Mouse (Mus musculus) MEL (cell line): ENCODE results near the gene Sv2c. TPM values are rescaled to one million over a fixed set of nuclear protein-coding genes. Genes with fewer than 3 reads are reported as not detected.

Experiments
- DNase-seq: peaks from one replicate; pipeline ENCODE4 v3.0.0; 2011; ENCODE audit warnings: low read depth, low spot score
- H3K27ac ChIP-seq: 2 replicates; pipeline ENCODE4 v1.5.1; 2012; ENCODE audit warnings: low read depth, mild to moderate bottlenecking, control low read depth, low read length, moderate library complexity; ENCODE audit not compliant: control insufficient read depth
- H3K27me3 ChIP-seq, 2 experiments: fragments of 150-350 bp in 1 of 2; sonication (generic) in 1 of 2; 2 replicates each; pipeline ENCODE4 v1.6.1; 2012; ENCODE audit warnings: low read length in 2 of 2, mild to moderate bottlenecking in 2 of 2, improper control_type of control experiment in 1 of 2, moderate library complexity in 1 of 2; ENCODE audit not compliant: insufficient read depth in 2 of 2, control insufficient read depth in 1 of 2
- H3K36me3 ChIP-seq, 2 experiments: 2 replicates each; pipeline ENCODE4 v1.6.1; 2012 to 2014; ENCODE audit warnings: low read length in 2 of 2, improper control_type of control experiment in 1 of 2, inconsistent platforms in 1 of 2, mild to moderate bottlenecking in 1 of 2; ENCODE audit not compliant: insufficient read depth in 2 of 2, control insufficient read depth in 1 of 2
- H3K4me1 ChIP-seq, 2 experiments: fragments of 150-350 bp in 1 of 2; sonication (generic) in 1 of 2; 2 replicates each; pipeline ENCODE4 v1.6.1; 2012; ENCODE audit warnings: low read length in 2 of 2, improper control_type of control experiment in 1 of 2, mild to moderate bottlenecking in 1 of 2; ENCODE audit not compliant: insufficient read depth in 2 of 2, control insufficient read depth in 1 of 2
- H3K4me3 ChIP-seq, 2 experiments: fragments of 150-350 bp in 1 of 2; sonication (generic) in 1 of 2; 2 replicates each; pipeline ENCODE4 v1.5.1; 2012; ENCODE audit warnings: low read depth in 2 of 2, low read length in 2 of 2, mild to moderate bottlenecking in 2 of 2, moderate library complexity in 2 of 2, control low read depth in 1 of 2, improper control_type of control experiment in 1 of 2; ENCODE audit not compliant: control insufficient read depth in 1 of 2, insufficient read depth in 1 of 2
- H3K79me2 ChIP-seq: 2 replicates; pipeline ENCODE4 v1.6.1; 2012; ENCODE audit warnings: mild to moderate bottlenecking, low read length, moderate library complexity; ENCODE audit not compliant: control insufficient read depth, poor library complexity, insufficient read depth
- H3K9ac ChIP-seq: 2 replicates; pipeline ENCODE4 v1.6.1; 2012; ENCODE audit warnings: low read depth, mild to moderate bottlenecking, control low read depth, low read length, moderate library complexity; ENCODE audit not compliant: control insufficient read depth, poor library complexity, severe bottlenecking
- H3K9me3 ChIP-seq: fragments of 150-350 bp; sonication (generic); replicated peaks from 2 replicates; pipeline ENCODE4 v1.6.1; 2012; ENCODE audit warnings: mild to moderate bottlenecking, low read length, improper control_type of control experiment, moderate library complexity; ENCODE audit not compliant: insufficient read depth
- BHLHE40 ChIP-seq: IDR thresholded peaks from 2 replicates; pipeline ENCODE4 v1.6.1; 2012; ENCODE audit warnings: low read depth, mild to moderate bottlenecking, inconsistent platforms, low read length, improper control_type of control experiment, borderline replicate concordance
- CHD1 ChIP-seq: IDR thresholded peaks from 2 replicates; pipeline ENCODE4 v1.6.1; 2012; ENCODE audit warnings: low read depth, mild to moderate bottlenecking, inconsistent platforms, low read length, improper control_type of control experiment
- CTCF ChIP-seq, 3 experiments: IDR thresholded peaks in 2 of 3; conservative IDR thresholded peaks in 1 of 3; 2 replicates each; pipeline ENCODE4 v1.5.1; 2011 to 2012; ENCODE audit warnings: low read length in 3 of 3, low read depth in 2 of 3, mild to moderate bottlenecking in 2 of 3, improper control_type of control experiment in 1 of 3, inconsistent platforms in 1 of 3, mixed read lengths in 1 of 3, moderate library complexity in 1 of 3; ENCODE audit not compliant: control insufficient read depth in 1 of 3, insufficient read depth in 1 of 3, poor library complexity in 1 of 3, severe bottlenecking in 1 of 3
- E2F4 ChIP-seq: IDR thresholded peaks from 2 replicates; pipeline ENCODE4 v1.6.1; 2011; ENCODE audit warnings: low read depth, low read length, improper control_type of control experiment, borderline replicate concordance
- EP300 ChIP-seq, 2 experiments: IDR thresholded peaks; 2 replicates each; pipeline ENCODE4 v1.6.1; 2011; ENCODE audit warnings: improper control_type of control experiment in 2 of 2, low read length in 2 of 2, low read depth in 1 of 2, mild to moderate bottlenecking in 1 of 2
- ETS1 ChIP-seq: IDR thresholded peaks from 2 replicates; pipeline ENCODE4 v1.6.1; 2012; ENCODE audit warnings: low read depth, mild to moderate bottlenecking, inconsistent platforms, low read length, improper control_type of control experiment, moderate library complexity
- JUND ChIP-seq: IDR thresholded peaks from 2 replicates; pipeline ENCODE4 v1.6.1; 2011; ENCODE audit warnings: low read depth, mild to moderate bottlenecking, improper control_type of control experiment, low read length
- KAT2A ChIP-seq: conservative IDR thresholded peaks from 2 replicates; pipeline ENCODE4 v1.6.1; 2012; ENCODE audit warnings: low read depth, low read length, improper control_type of control experiment, inconsistent platforms
- MAFK ChIP-seq: IDR thresholded peaks from 2 replicates; pipeline ENCODE4 v1.6.1; 2011; ENCODE audit warnings: low read depth, mild to moderate bottlenecking, low read length, improper control_type of control experiment, borderline replicate concordance
- MAX ChIP-seq: IDR thresholded peaks from 2 replicates; pipeline ENCODE4 v1.6.1; 2011; ENCODE audit warnings: low read length, improper control_type of control experiment
- MAZ ChIP-seq: IDR thresholded peaks from 2 replicates; pipeline ENCODE4 v1.6.1; 2012; ENCODE audit warnings: low read depth, mild to moderate bottlenecking, inconsistent platforms, low read length, improper control_type of control experiment
- MEF2A ChIP-seq: IDR thresholded peaks from 2 replicates; pipeline ENCODE4 v1.6.1; 2014; ENCODE audit warnings: low read depth, mild to moderate bottlenecking, inconsistent platforms, low read length, improper control_type of control experiment; ENCODE audit not compliant: poor library complexity, insufficient replicate concordance, severe bottlenecking; ENCODE audit errors: extremely low read depth
- MXI1 ChIP-seq: IDR thresholded peaks from 2 replicates; pipeline ENCODE4 v1.6.1; 2011; ENCODE audit warnings: mild to moderate bottlenecking, low read depth, low read length, improper control_type of control experiment
- MYB ChIP-seq: IDR thresholded peaks from 2 replicates; pipeline ENCODE4 v1.6.1; 2011; ENCODE audit warnings: mild to moderate bottlenecking, low read depth, low read length, improper control_type of control experiment
- NELFE ChIP-seq: IDR thresholded peaks from 2 replicates; pipeline ENCODE4 v1.6.1; 2011; ENCODE audit warnings: low read depth, low read length, improper control_type of control experiment
- POLR2A ChIP-seq, 2 experiments: IDR thresholded peaks; 2 replicates each; pipeline ENCODE4 v1.6.1; 2011 to 2012; ENCODE audit warnings: low read length in 2 of 2, mild to moderate bottlenecking in 2 of 2, control low read depth in 1 of 2, improper control_type of control experiment in 1 of 2, low read depth in 1 of 2, moderate library complexity in 1 of 2; ENCODE audit not compliant: control insufficient read depth in 1 of 2, insufficient read depth in 1 of 2, poor library complexity in 1 of 2
- POLR2AphosphoS5 ChIP-seq: IDR thresholded peaks from 2 replicates; pipeline ENCODE4 v1.6.1; 2012; ENCODE audit warnings: low read depth, borderline replicate concordance, mild to moderate bottlenecking, inconsistent platforms, low read length, moderate library complexity, mixed read lengths
- RAD21 ChIP-seq: IDR thresholded peaks from 2 replicates; pipeline ENCODE4 v1.6.1; 2011; ENCODE audit warnings: mild to moderate bottlenecking, low read depth, low read length, improper control_type of control experiment
- RCOR1 ChIP-seq: IDR thresholded peaks from 2 replicates; pipeline ENCODE4 v1.6.1; 2012; ENCODE audit warnings: low read depth, mild to moderate bottlenecking, inconsistent platforms, low read length, improper control_type of control experiment
- SIN3A ChIP-seq: IDR thresholded peaks from 2 replicates; pipeline ENCODE4 v1.6.1; 2012; ENCODE audit warnings: low read length, improper control_type of control experiment, inconsistent platforms
- TAL1 ChIP-seq: IDR thresholded peaks from 2 replicates; pipeline ENCODE4 v1.6.1; 2012; ENCODE audit warnings: mild to moderate bottlenecking, inconsistent platforms, low read length, moderate library complexity, mixed read lengths
- TBP ChIP-seq: IDR thresholded peaks from 2 replicates; pipeline ENCODE4 v1.8.0; 2011; ENCODE audit warnings: low read depth, low read length, improper control_type of control experiment
- UBTF ChIP-seq: IDR thresholded peaks from 2 replicates; pipeline ENCODE4 v1.6.1; 2012; ENCODE audit warnings: low read depth, mild to moderate bottlenecking, inconsistent platforms, low read length, improper control_type of control experiment, moderate library complexity, borderline replicate concordance; ENCODE audit not compliant: insufficient read depth
- USF1 ChIP-seq: IDR thresholded peaks from 2 replicates; pipeline ENCODE4 v1.6.1; 2014; ENCODE audit warnings: low read depth, mild to moderate bottlenecking, inconsistent platforms, low read length, improper control_type of control experiment, moderate library complexity
- USF2 ChIP-seq, 2 experiments: IDR thresholded peaks; 2 replicates each; pipeline ENCODE4 v1.6.1; 2011 to 2012; ENCODE audit warnings: improper control_type of control experiment in 2 of 2, low read length in 2 of 2, borderline replicate concordance in 1 of 2, inconsistent platforms in 1 of 2, low read depth in 1 of 2, mild to moderate bottlenecking in 1 of 2; ENCODE audit not compliant: insufficient read depth in 1 of 2
- ZC3H11A ChIP-seq: IDR thresholded peaks from 2 replicates; pipeline ENCODE4 v1.6.1; 2012; ENCODE audit warnings: low read depth, mild to moderate bottlenecking, inconsistent platforms, low read length, improper control_type of control experiment
- ZNF384 ChIP-seq: IDR thresholded peaks from 2 replicates; pipeline ENCODE4 v1.6.1; 2012; ENCODE audit warnings: low read depth, mild to moderate bottlenecking, inconsistent platforms, low read length, improper control_type of control experiment
- polyA plus RNA-seq, 2 experiments: library from polyadenylated mRNA; stranded (reverse) in 1 of 2; unstranded in 1 of 2; fragments of >175 nt in 1 of 2; fragments of >200 nt in 1 of 2; gene quantifications; 2 replicates each; pipeline versions ENCODE4 v1.2.1 to v1.2.4; 2012; ENCODE audit warnings: low replicate concordance in 2 of 2, low read depth in 1 of 2; ENCODE audit not compliant: insufficient read length in 2 of 2, insufficient read depth in 1 of 2, missing spikeins in 1 of 2
- total RNA-seq: library from RNA; depleted of rRNA; stranded (reverse); fragments of 300-350 nt; gene quantifications from 2 replicates; pipeline ENCODE4 v1.2.3, GENCODE M21; 2012

The Sv2c gene
- total and polyA plus RNA-seq, 3 experiments = 0.01 TPM; not detected in 2

- Histone ChIP-seq H3K9me3 (no peaks in the 10 kb centered on the region), H3K79me2 (no peaks in the 10 kb centered on the region), H3K27me3 (no peaks in the 10 kb centered on the region), H3K4me1 (no peaks in the 10 kb centered on the region), H3K27ac (no peak overlapping the region), H3K4me3 (no peak overlapping the region), H3K9ac (no peak overlapping the region), H3K36me3 (no peaks in the 10 kb centered on the region)
- TF ChIP-seq KAT2A = no peak
- DNase-seq = no peak
Observed at GRCm38 (mm10) chr13:96175591-96176212, 43.3 kb upstream of the Sv2c start.

GRCm38 (mm10) chr13:96173686-96174085 is 41.3 kb upstream of the Sv2c start:
- Histone ChIP-seq H3K79me2 (no peaks in the 10 kb centered on the region), H3K27ac (no peak overlapping the region), H3K4me3 (no peak overlapping the region), H3K27me3 (no peaks in the 10 kb centered on the region), H3K4me1 (no peaks in the 10 kb centered on the region), H3K36me3 (no peaks in the 10 kb centered on the region), H3K9me3 (no peaks in the 10 kb centered on the region), H3K9ac (no peak overlapping the region)
- no peak for DNase-seq
- TF ChIP-seq MYB (no peak), BHLHE40 (no peak), NELFE (no peak), RAD21 (no peak), TBP (no peak), POLR2A (IDR thresholded peaks at IDR 0.05; ENCODE audit: control insufficient read depth in 1 of 2, insufficient read depth in 1 of 2, low read depth in 1 of 2, low read length in 2 of 2, poor library complexity in 1 of 2) (no peak), USF1 (no peak), ETS1 (no peak), MAZ (no peak), TAL1 (no peak), UBTF (no peak), RCOR1 (no peak), ZC3H11A (no peak), E2F4 (no peak), CHD1 (no peak)

- no peak for DNase-seq
- no peak overlapping the region for H3K27ac ChIP-seq
- TF ChIP-seq CTCF (IDR thresholded peaks at IDR 0.05 in 2 of 3, conservative IDR thresholded peaks at IDR 0.05 in 1 of 3; ENCODE audit: control insufficient read depth in 1 of 3, insufficient read depth in 1 of 3, low read depth in 2 of 3, low read length in 3 of 3, poor library complexity in 1 of 3, severe bottlenecking in 1 of 3) (no peak), USF2 (IDR thresholded peaks at IDR 0.05; ENCODE audit: borderline replicate concordance in 1 of 2, insufficient read depth in 1 of 2, low read depth in 1 of 2, low read length in 2 of 2) (no peak), JUND (no peak), POLR2AphosphoS5 (no peak), EP300 (IDR thresholded peaks at IDR 0.05; ENCODE audit: low read depth in 1 of 2, low read length in 2 of 2) (no peak), MYB (no peak), SIN3A (no peak), MXI1 (no peak), ZC3H11A (no peak), ETS1 (no peak), MEF2A (no peak), TBP (no peak), MAFK (no peak), ZNF384 (no peak), MAX (no peak)
Observed at GRCm38 (mm10) chr13:96172290-96172689, 39.9 kb upstream of the Sv2c start.

More at GRCm38 (mm10) chr13:96172290-96172689, 39.9 kb upstream of the Sv2c start:
- Histone ChIP-seq H3K9me3 (no peaks in the 10 kb centered on the region), H3K9ac (no peak overlapping the region), H3K4me1 (no peaks in the 10 kb centered on the region), H3K27me3 (no peaks in the 10 kb centered on the region), H3K4me3 (no peak overlapping the region), H3K36me3 (no peaks in the 10 kb centered on the region), H3K79me2 (no peaks in the 10 kb centered on the region)
